Mouse (Mus musculus): ENCODE measurements around the gene Mindy4.

Mindy4 gene

GRCm38 (mm10) chr6:55299917-55300316 is 96.7 kb downstream of the Mindy4 start:
- DNase-seq (ENCODE audit: low read depth in 1 of 2, low spot score in 2 of 2): no peak

- DNase-seq (ENCODE audit: low read depth in 1 of 2, low spot score in 2 of 2): no peak
Observed at GRCm38 (mm10) chr6:55300704-55301103, 97.5 kb downstream of the Mindy4 start.

- no peak for DNase-seq (ENCODE audit: low read depth in 1 of 2, low spot score in 2 of 2)
Observed at GRCm38 (mm10) chr6:55310179-55310578, 107.0 kb downstream of the Mindy4 start.

GRCm38 (mm10) chr6:55311962-55312361 is 108.8 kb downstream of the Mindy4 start:
- no peak for DNase-seq (ENCODE audit: low read depth in 1 of 2, low spot score in 2 of 2)

DNA sequence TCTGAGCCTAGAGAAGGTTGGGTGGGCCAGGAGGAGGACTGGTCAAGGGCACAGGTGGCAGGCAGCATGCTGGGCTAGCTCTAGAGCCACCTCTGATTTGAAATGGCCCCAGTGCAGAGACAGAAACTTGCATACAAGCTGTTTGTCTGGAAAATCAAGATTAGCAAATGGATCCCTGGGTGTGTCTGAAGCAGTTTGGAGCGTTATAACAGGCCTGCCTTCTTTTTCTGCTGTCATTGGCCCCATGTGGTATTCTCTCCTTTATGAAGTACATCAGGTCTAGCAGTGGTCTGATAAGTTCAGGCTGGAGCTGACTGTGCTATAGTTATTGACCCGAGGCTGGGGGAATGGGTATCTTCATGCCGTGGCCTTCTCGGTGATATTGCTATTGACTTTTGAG is 110.7 kb downstream of the Mindy4 start:
- no peak for DNase-seq (ENCODE audit: low read depth in 1 of 2, low spot score in 2 of 2)

GRCm38 (mm10) chr6:55314628-55315027 is 111.4 kb downstream of the Mindy4 start:
- no peak for DNase-seq (ENCODE audit: low read depth in 1 of 2, low spot score in 2 of 2)

GRCm38 (mm10) chr6:55318597-55318996 is 115.4 kb downstream of the Mindy4 start:
- DNase-seq (ENCODE audit: low read depth in 1 of 2, low spot score in 2 of 2): no peak

DNA sequence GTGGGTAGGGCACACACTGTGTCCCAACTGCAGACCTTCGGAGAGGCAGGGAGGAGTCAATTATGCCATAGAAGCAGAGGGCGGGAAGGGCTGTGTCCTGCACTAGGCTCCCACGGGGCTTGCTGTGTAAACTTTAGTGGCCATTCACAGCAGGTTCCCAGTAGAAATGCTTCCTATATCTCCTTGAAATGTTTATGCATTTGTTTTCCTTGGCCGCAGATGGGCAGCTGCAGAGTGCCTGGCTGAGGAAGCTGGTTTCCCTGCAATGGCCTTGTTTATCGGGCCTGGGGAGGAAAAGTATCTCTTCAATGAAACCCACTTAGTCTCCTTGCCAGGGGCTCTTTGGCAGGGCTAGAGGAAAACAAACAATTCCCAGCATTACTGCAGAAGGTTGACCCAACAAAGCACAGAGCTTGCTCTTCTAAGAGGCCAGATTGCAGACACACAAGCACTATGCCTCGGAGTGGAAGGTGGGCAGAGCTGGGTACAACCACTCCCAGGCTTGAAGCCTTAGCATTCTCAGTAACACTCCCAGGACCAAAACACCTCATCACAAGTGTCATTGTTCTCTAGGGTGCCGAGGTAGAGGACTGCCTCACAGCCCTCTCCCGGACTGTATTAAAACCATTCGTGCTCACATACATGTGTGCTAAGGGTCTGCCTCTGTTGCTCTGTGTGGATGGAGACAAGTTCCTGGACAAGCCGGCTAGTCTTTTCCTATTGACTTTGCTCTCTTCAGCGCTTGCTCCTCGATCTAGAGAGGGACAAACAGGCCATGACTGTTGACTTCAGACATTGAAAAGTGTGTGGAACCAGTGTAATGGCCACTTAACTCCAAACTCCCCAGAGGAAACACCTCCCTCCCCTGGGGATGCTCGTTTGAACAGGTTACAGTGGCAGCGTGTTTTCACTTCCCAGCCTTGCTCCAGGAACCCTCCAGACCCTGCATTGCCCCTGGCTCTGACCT is 116.7 kb downstream of the Mindy4 start:
- no peak for DNase-seq (ENCODE audit: low read depth in 1 of 2, low spot score in 2 of 2)

GRCm38 (mm10) chr6:55320894-55321293 is 117.7 kb downstream of the Mindy4 start:
- DNase-seq (ENCODE audit: low read depth in 1 of 2, low spot score in 2 of 2): no peak

DNA sequence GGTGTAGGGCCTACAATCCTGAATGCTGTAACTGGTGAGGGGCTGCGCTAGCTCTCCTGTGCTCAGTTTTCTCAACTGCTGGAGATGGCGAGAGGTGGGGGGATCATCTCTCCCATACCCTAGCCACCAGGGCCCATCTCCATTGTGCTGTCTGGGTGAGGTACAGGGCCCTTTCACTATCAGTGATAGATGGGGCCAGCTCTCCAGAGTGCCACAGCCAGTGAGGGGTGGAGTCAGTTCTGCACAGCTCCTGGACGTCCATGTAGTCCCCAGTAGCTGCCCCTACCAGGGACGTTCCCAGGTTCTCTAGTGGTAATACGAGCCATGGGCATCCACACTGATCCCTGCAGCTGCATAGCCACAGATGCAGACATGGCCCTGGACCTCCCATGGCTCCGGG is 118.3 kb downstream of the Mindy4 start:
- DNase-seq (ENCODE audit: low read depth in 1 of 2, low spot score in 2 of 2): no peak

DNA sequence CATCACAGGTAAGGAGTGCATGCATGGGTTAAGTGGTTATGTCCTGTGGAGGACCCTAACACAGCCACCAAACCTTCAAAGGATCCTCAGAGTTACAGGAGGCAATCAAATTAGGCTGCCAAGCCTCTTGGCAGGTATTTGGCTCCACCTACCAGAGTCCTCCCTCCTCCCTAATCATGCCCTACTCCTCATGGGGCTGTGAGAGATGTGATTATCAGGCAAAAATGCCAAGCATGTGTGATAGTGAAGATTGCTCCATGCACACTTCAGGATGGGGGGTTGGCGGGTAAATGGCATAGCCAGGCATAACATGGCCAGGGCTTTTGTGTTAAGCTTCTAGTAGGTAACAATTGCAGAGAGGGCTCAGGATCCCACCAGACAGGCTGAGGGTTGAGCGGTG is 119.8 kb downstream of the Mindy4 start:
- DNase-seq (ENCODE audit: low read depth in 1 of 2, low spot score in 2 of 2): no peak

DNA sequence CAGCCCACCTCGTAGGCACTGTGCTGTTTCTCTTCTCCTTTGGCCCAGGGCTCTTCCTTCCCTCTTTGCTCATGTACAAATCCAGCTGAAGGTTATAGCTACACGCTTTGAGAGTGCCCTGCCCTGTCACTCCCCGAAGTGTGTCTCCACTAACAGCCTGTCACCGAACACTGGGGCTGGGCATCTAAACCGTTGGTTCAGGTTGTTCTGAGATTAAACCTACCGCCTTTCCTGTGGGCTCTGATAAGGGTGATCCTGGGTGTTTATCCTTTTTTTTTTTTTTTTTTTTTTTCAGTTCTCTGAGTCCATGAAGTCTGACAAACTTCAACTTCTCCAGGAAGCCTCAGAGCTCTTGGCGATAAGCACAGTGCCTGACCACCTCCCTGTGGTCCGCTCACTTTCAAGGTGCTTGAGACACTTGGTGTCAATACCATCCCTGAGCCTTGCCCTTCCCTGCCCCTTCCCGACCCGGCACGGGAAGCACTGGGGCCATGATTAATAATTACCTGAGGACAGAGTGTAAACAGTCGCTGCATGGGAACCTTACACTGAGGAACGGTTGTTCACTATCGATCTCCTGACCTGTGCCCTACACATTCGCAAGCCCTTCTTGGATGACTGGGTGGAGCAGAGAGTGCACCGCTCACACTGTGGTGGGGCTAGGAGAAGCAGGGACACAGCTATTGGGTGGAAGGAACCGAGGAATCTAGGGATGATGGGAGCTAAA is 120.9 kb downstream of the Mindy4 start:
- no peak for DNase-seq (ENCODE audit: low read depth in 1 of 2, low spot score in 2 of 2)

- no peak for DNase-seq (ENCODE audit: low read depth in 1 of 2, low spot score in 2 of 2)
Observed at GRCm38 (mm10) chr6:55324785-55325184, 121.6 kb downstream of the Mindy4 start.

GRCm38 (mm10) chr6:55326299-55326698 is 123.1 kb downstream of the Mindy4 start:
- no peak for DNase-seq (ENCODE audit: low read depth in 1 of 2, low spot score in 2 of 2)

- DNase-seq (ENCODE audit: low read depth in 1 of 2, low spot score in 2 of 2): no peak
Observed at GRCm38 (mm10) chr6:55327326-55327725, 124.1 kb downstream of the Mindy4 start.

- DNase-seq (ENCODE audit: low read depth in 1 of 2, low spot score in 2 of 2): no peak
Observed at GRCm38 (mm10) chr6:55328179-55328578, 125.0 kb downstream of the Mindy4 start.

- DNase-seq (ENCODE audit: low read depth in 1 of 2, low spot score in 2 of 2): no peak
Observed at GRCm38 (mm10) chr6:55331315-55331714, 128.1 kb downstream of the Mindy4 start.

GRCm38 (mm10) chr6:55332100-55332772 is 129.1 kb downstream of the Mindy4 start:
- DNase-seq (ENCODE audit: low read depth in 1 of 2, low spot score in 2 of 2): no peak

DNA sequence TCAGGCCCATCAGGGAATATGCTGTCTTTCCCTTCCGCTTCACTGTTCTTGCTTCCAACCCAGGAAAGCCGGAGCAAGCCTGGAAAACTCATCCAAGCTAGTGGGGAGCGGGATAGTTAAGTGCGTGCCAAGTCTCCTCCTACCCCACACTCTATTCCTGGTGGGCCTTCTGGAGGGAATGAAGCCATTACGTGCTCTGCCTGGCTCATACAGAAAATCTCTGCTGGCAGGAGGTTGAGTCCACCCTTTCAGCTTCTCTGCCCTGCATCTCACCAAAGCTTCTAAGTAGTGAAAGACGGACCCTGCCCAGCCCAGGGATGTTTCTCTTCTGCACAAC is 129.6 kb downstream of the Mindy4 start:
- no peak for DNase-seq (ENCODE audit: low read depth in 1 of 2, low spot score in 2 of 2)

DNA sequence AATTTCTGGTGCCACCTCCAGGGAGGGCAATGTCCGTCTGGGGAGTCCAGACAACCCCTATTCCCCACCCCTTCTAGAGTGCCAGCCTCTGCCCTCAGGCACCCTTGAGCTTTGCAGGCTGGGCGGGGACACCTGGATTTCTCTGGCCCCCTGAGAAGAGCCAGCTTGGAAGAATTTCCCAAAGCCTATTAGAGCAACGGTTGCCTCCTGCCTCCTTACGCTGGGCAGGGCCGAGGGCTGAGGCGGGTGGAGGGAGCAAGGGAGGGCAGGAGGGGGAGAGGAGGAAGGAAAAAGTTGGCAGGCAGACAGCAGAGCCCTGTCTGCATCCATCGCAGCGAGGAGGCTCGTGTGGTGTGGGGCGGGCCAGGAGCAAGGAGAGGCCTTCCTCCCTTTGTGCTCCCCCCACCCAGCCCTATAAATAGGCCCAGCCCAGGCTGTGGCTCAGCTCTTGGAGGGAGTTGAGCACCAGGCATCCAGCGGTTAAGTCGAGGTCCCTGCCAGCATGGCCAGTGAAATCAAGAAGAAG is 132.9 kb downstream of the Mindy4 start, which contains the start of gene Aqp1:
Gene Aqp1, plus strand, starts transcription at position 444 of the 526 bp plus-strand sequence.
- no peak for DNase-seq (ENCODE audit: low read depth in 1 of 2, low spot score in 2 of 2)

DNA sequence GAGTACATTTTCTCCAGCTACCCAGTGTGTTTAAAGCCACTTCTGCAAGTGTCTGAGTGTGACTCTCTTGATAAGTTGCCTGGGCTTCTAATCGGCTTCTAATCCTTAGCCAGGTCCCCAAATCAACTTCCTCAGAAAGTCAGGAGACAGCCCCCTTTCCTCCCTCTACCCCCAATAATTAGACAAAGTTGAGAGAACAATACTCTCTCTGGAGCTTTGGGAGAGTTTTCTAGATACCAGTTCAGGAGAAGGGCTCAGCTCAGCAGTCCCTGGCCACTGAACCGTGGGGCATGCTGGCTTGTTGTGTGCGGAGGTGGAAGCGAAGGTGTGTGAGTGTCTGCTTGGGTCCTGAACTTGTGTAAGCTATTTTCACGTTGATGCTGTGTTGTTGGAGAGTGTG is 134.1 kb downstream of the Mindy4 start:
- DNase-seq (ENCODE audit: low read depth in 1 of 2, low spot score in 2 of 2): no peak
